Mouse (Mus musculus): ENCODE data around the gene Ror2.

- TF ChIP-seq POLR2A (IDR thresholded peaks at IDR 0.05; ENCODE audit: extremely low read depth, insufficient read depth, low read length) = no peak
- no peak for TF ChIP-seq CTCF (IDR thresholded peaks at IDR 0.05; ENCODE audit: low read depth, low read length)
These were observed 9.5 kb downstream of the Ror2 start for GRCm38 (mm10) chr13:53276381-53276780.

Data from liver, adult 2 months (tissue).